In genomic region chr13:110854213-110854612, GRCm38 (mm10) we compare ENCODE assay signal across 14 mouse cellular contexts.
"Had no signal": no experiment of that assay in that cellular context is flagged by ENCODE, and none has a peak within 500 bp of the region (broad histone marks: within the 10 kb centered on the region; RNA-seq: fewer than 3 reads in every experiment).

No protein-coding gene starts in this region.

- H3K27ac ChIP-seq: left cerebral cortex, adult 2 months; limb, embryonic 10.5 days; liver, embryonic 15.5 days; macrophage; midbrain, embryonic 13.5 days; neural tube, embryonic 12.5 days had no signal

- H3K4me1 ChIP-seq: liver, embryonic 15.5 days; midbrain, embryonic 13.5 days; neural tube, embryonic 12.5 days had no signal

- H3K4me2 ChIP-seq: liver, embryonic 11.5 days; liver, embryonic 15.5 days; midbrain, embryonic 13.5 days; neural tube, embryonic 12.5 days had no signal

- H3K27me3 ChIP-seq: liver, embryonic 15.5 days; midbrain, embryonic 13.5 days; neural tube, embryonic 12.5 days had no signal

- DNase-seq: kidney, postnatal 10 days; kidney, postnatal 4 days; lung, adult 2 months; thymus, adult 2 months; thymus, postnatal 25 days had no signal

- H3K4me3 ChIP-seq: left cerebral cortex, adult 2 months; limb, embryonic 10.5 days; liver, embryonic 15.5 days; midbrain, embryonic 13.5 days; neural tube, embryonic 12.5 days had no signal

- H3K36me3 ChIP-seq: limb, embryonic 10.5 days; liver, embryonic 15.5 days; midbrain, embryonic 13.5 days; neural tube, embryonic 12.5 days had no signal

- H3K9ac ChIP-seq: liver, embryonic 15.5 days; midbrain, embryonic 13.5 days; neural tube, embryonic 12.5 days had no signal

- ATAC-seq: inflammation-experienced regulatory T-cells, adult 6 months; intestine, postnatal 0 days; midbrain, embryonic 13.5 days had no signal

- H3K9me3 ChIP-seq: limb, embryonic 10.5 days; liver, embryonic 15.5 days; midbrain, embryonic 13.5 days; neural tube, embryonic 12.5 days had no signal
